ENCODE assay signal across 11 mouse cellular contexts in genomic region chr6:146402905-146403642, GRCm38 (mm10).
A peak's percentile ranks its signal among the peaks of the same experiment; 100 is the strongest.
DNase-seq lines count a peak whose midpoint lies in the region; ATAC-seq lines count a peak whose summit lies in the region.
"Had no signal": no experiment of that assay in that cellular context is flagged by ENCODE, and none has a peak within 500 bp of the region (broad histone marks: within the 10 kb centered on the region; RNA-seq: fewer than 3 reads in every experiment).

No protein-coding gene starts in this region.

- 36% methylated on average over 6 of the region's 6 CpGs for WGBS in embryonic facial prominence, embryonic 13.5 days
- 45% methylated on average over 6 of the region's 6 CpGs for WGBS in kidney, embryonic 14.5 days

- no peak for ATAC-seq in embryonic facial prominence, embryonic 13.5 days (ENCODE audit: insufficient number of reproducible peaks, insufficient read depth, low FRiP score, low TSS enrichment, low read depth)
- 0 out of 2 replicates have a peak, but pooled peaks have one; percentile 8 for ATAC-seq in granulocyte monocyte progenitor cell, adult 5-6 weeks (replicated peaks; ENCODE audit: poor library complexity, severe bottlenecking)
- peak; percentile 25; the same call in 1 of the 2 replicates for ATAC-seq in megakaryocyte-erythroid progenitor cell, adult 5-6 weeks (replicated peaks; ENCODE audit: low FRiP score, low TSS enrichment, poor library complexity, severe bottlenecking)
- no peak for ATAC-seq in kidney, embryonic 14.5 days (ENCODE audit: low FRiP score, low TSS enrichment)
- ATAC-seq: hindbrain, postnatal 0 days had no signal

- H3K27me3 ChIP-seq in embryonic facial prominence, embryonic 13.5 days: no peaks in the 10 kb centered on the region
- no peaks in the 10 kb centered on the region for H3K27me3 ChIP-seq in kidney, embryonic 14.5 days (ENCODE audit: control insufficient read depth, insufficient read depth, low read length)

- no peak overlapping the region for H3K4me3 ChIP-seq in embryonic facial prominence, embryonic 13.5 days
- H3K4me3 ChIP-seq in kidney, embryonic 14.5 days (ENCODE audit: low read length): no peak overlapping the region

- no peaks in the 10 kb centered on the region for H3K9me3 ChIP-seq in embryonic facial prominence, embryonic 13.5 days
- H3K9me3 ChIP-seq in kidney, embryonic 14.5 days (ENCODE audit: control insufficient read depth, low read length): no peaks in the 10 kb centered on the region

- H3K4me1 ChIP-seq in embryonic facial prominence, embryonic 13.5 days: peaks cover 13% of the 10 kb centered on the region
- H3K4me1 ChIP-seq in kidney, embryonic 14.5 days (ENCODE audit: control insufficient read depth, insufficient read depth, low read length): no peaks in the 10 kb centered on the region

- H3K27ac ChIP-seq in embryonic facial prominence, embryonic 13.5 days: no peak overlapping the region
- H3K27ac ChIP-seq in kidney, embryonic 14.5 days (ENCODE audit: low read depth, low read length): no peak overlapping the region
- H3K27ac ChIP-seq: hindbrain, postnatal 0 days had no signal

- peak; percentile 25 to 41 for DNase-seq in kidney, postnatal 4 days
- no peak for DNase-seq in kidney, postnatal 25 days
- DNase-seq in cerebellum, adult 18-20 months: no peak
- DNase-seq in layer of hippocampus, postnatal 25 days (ENCODE audit: extremely low spot score in 1 of 2, low spot score in 1 of 2): no peak
- DNase-seq: lung, adult 2 months; thymus, postnatal 14 days had no signal

- H3K9ac ChIP-seq in embryonic facial prominence, embryonic 13.5 days: 0 out of 2 replicates have a peak overlapping the region, but pooled peaks have one; percentile 16
- H3K9ac ChIP-seq in kidney, embryonic 14.5 days (ENCODE audit: low read depth, low read length): no peak overlapping the region

- H3K4me2 ChIP-seq in embryonic facial prominence, embryonic 13.5 days: peak overlapping the region; percentile 1; the same call in 1 of the 2 replicates
- no peak overlapping the region for H3K4me2 ChIP-seq in kidney, embryonic 14.5 days (replicated peaks; ENCODE audit: low read depth, low read length)

- H3K36me3 ChIP-seq in embryonic facial prominence, embryonic 13.5 days: no peaks in the 10 kb centered on the region
- H3K36me3 ChIP-seq in kidney, embryonic 14.5 days (ENCODE audit: control insufficient read depth, insufficient read depth, low read length): no peaks in the 10 kb centered on the region

Comparison
In these comparisons a context has a peak if more than half of its experiments do, and no peak if none do; other contexts are left out.
1. DNase-seq: peak in kidney, postnatal 4 days (2 of 2); none in kidney, postnatal 25 days (0 of 2), cerebellum, adult 18-20 months (0 of 2) and layer of hippocampus, postnatal 25 days (0 of 2).
2. ATAC-seq: peak in granulocyte monocyte progenitor cell, adult 5-6 weeks (single experiment) and megakaryocyte-erythroid progenitor cell, adult 5-6 weeks (single experiment); none in embryonic facial prominence, embryonic 13.5 days (single experiment) and kidney, embryonic 14.5 days (single experiment).